Mouse (Mus musculus) forebrain, embryonic 14.5 days (tissue): ENCODE measurements around the gene Cacna1i. TPM values are rescaled to one million over a fixed set of nuclear protein-coding genes. Genes with fewer than 3 reads are reported as not detected.

ENCODE experiments used
- ATAC-seq: fragments of 200-750 bp; cut with Nextera tagmentation; 2 replicates; pipeline ENCODE4 v1.8.0; 2017; ENCODE audit warnings: mild to moderate bottlenecking, moderate library complexity
- DNase-seq: peaks from one replicate; pipeline ENCODE4 v3.0.0-alpha.2; 2015; ENCODE audit warnings: low spot score
- H3K27ac ChIP-seq: fragments of 300-500 bp; sonication (generic); 2 replicates; pipeline ENCODE4 v1.5.1; 2014; ENCODE audit warnings: low read depth, mild to moderate bottlenecking, control low read depth, low read length, moderate library complexity
- H3K27me3 ChIP-seq: fragments of 300-500 bp; sonication (generic); replicated peaks from 2 replicates; pipeline ENCODE4 v1.6.1; 2014; ENCODE audit warnings: low read length, control low read depth, mixed read lengths; ENCODE audit not compliant: control insufficient read depth, insufficient read depth
- H3K36me3 ChIP-seq: fragments of 300-500 bp; sonication (generic); 2 replicates; pipeline ENCODE4 v1.6.1; 2014; ENCODE audit warnings: low read length, control low read depth; ENCODE audit not compliant: control insufficient read depth, insufficient read depth
- H3K4me1 ChIP-seq: fragments of 300-500 bp; sonication (generic); 2 replicates; pipeline ENCODE4 v1.6.1; 2014; ENCODE audit warnings: antibody characterized with exemption, low read length, control low read depth; ENCODE audit not compliant: control insufficient read depth, insufficient read depth
- H3K4me2 ChIP-seq: fragments of 300-500 bp; sonication (generic); 2 replicates; pipeline ENCODE4 v1.6.1; 2014; ENCODE audit warnings: mild to moderate bottlenecking, control low read depth, low read length
- H3K4me3 ChIP-seq: fragments of 300-500 bp; sonication (generic); 2 replicates; pipeline ENCODE4 v1.5.1; 2014; ENCODE audit warnings: low read depth, low read length, control low read depth
- H3K9ac ChIP-seq: fragments of 300-500 bp; sonication (generic); 2 replicates; pipeline ENCODE4 v1.6.1; 2014; ENCODE audit warnings: mild to moderate bottlenecking, low read length, control low read depth, moderate library complexity
- H3K9me3 ChIP-seq: fragments of 300-500 bp; sonication (generic); replicated peaks from 2 replicates; pipeline ENCODE4 v1.6.1; 2016; ENCODE audit warnings: low read length, control low read depth, mixed read lengths; ENCODE audit not compliant: control insufficient read depth
- WGBS: fragments of 180-500 bp; shearing (Covaris S2); extraction: QIAGEN DNeasy Blood & Tissue Kit; methylation state at CpG from one replicate; pipeline ENCODE4 v1.1.7; 2014; 5-methylcytosine and 5-hydroxymethylcytosine counted together
- polyA plus RNA-seq: library from polyadenylated mRNA; unstranded; fragments of >200 nt; fragmentation: Nextera tagmentation; extraction: Ambion mirVana; gene quantifications from 2 replicates; pipeline ENCODE4 v1.2.1, GENCODE M21; 2014

Cacna1i gene
- polyA plus RNA-seq, 1 experiment from 2014 or later, result 0.46 TPM

GRCm38 (mm10) chr15:80399451-80399850, 112.4 kb downstream of the Cacna1i start:
- Histone ChIP-seq H3K27me3 (no peaks in the 10 kb centered on the region), H3K36me3 (no peaks in the 10 kb centered on the region), H3K27ac (no peak overlapping the region), H3K4me1 (peaks cover 3% of the 10 kb centered on the region; the same call in 1 of the 2 replicates), H3K9me3 (no peaks in the 10 kb centered on the region), H3K4me2 (no peak overlapping the region), H3K9ac (no peak overlapping the region), H3K4me3 (no peak overlapping the region)
- no peak for ATAC-seq
- DNase-seq, result no peak
- WGBS, result 82% methylated on average over 1 of the region's 1 CpGs

- ATAC-seq, result peak; percentile 26; the same call in 1 of the 2 replicates
- Histone ChIP-seq H3K9me3 (no peaks in the 10 kb centered on the region), H3K4me1 (peaks cover 3% of the 10 kb centered on the region; the same call in 1 of the 2 replicates), H3K27ac (0 out of 2 replicates have a peak overlapping the region, but pooled peaks have one; percentile 33), H3K36me3 (no peaks in the 10 kb centered on the region), H3K4me3 (no peak overlapping the region), H3K9ac (no peak overlapping the region), H3K4me2 (no peak overlapping the region), H3K27me3 (no peaks in the 10 kb centered on the region)
- DNase-seq, result peak; percentile 35
- 26% methylated on average over 2 of the region's 2 CpGs for WGBS
These were observed 114.4 kb downstream of the Cacna1i start for GRCm38 (mm10) chr15:80401387-80401898.

- H3K36me3 ChIP-seq, result no peaks in the 10 kb centered on the region
- H3K27me3 ChIP-seq, result no peaks in the 10 kb centered on the region
- H3K4me3 ChIP-seq, result no peak overlapping the region
- peaks cover 3% of the 10 kb centered on the region; the same call in 1 of the 2 replicates for H3K4me1 ChIP-seq
- no peak overlapping the region for H3K27ac ChIP-seq
- no peak overlapping the region for H3K4me2 ChIP-seq
- 60% methylated on average over 8 of the region's 8 CpGs for WGBS
- no peak overlapping the region for H3K9ac ChIP-seq
- H3K9me3 ChIP-seq, result no peaks in the 10 kb centered on the region
- peak; percentile 2 for DNase-seq
- ATAC-seq, result no peak
These were observed 114.9 kb downstream of the Cacna1i start for GRCm38 (mm10) chr15:80401980-80402379.

- Histone ChIP-seq H3K4me1 (no peaks in the 10 kb centered on the region), H3K27me3 (no peaks in the 10 kb centered on the region), H3K36me3 (no peaks in the 10 kb centered on the region), H3K9ac (no peak overlapping the region), H3K9me3 (no peaks in the 10 kb centered on the region), H3K4me2 (no peak overlapping the region), H3K27ac (no peak overlapping the region), H3K4me3 (no peak overlapping the region)
- 44% methylated on average over 1 of the region's 1 CpGs for WGBS
- no peak for ATAC-seq
- DNase-seq, result no peak
These were observed 120.8 kb downstream of the Cacna1i start for GRCm38 (mm10) chr15:80407873-80408272.

GRCm38 (mm10) chr15:80410661-80411060, 123.6 kb downstream of the Cacna1i start:
- DNase-seq (no peak), ATAC-seq (no peak)
- Histone ChIP-seq H3K27me3 (no peaks in the 10 kb centered on the region), H3K27ac (no peak overlapping the region), H3K4me1 (no peaks in the 10 kb centered on the region), H3K9me3 (no peaks in the 10 kb centered on the region), H3K36me3 (no peaks in the 10 kb centered on the region), H3K4me2 (no peak overlapping the region), H3K9ac (no peak overlapping the region), H3K4me3 (no peak overlapping the region)
- 80% methylated on average over 7 of the region's 7 CpGs for WGBS

- ATAC-seq (no peak), DNase-seq (no peak)
- Histone ChIP-seq H3K4me2 (no peak overlapping the region), H3K4me1 (no peaks in the 10 kb centered on the region), H3K4me3 (no peak overlapping the region), H3K9me3 (no peaks in the 10 kb centered on the region), H3K27ac (no peak overlapping the region), H3K36me3 (no peaks in the 10 kb centered on the region), H3K27me3 (no peaks in the 10 kb centered on the region), H3K9ac (no peak overlapping the region)
- WGBS, result 83% methylated on average over 4 of the region's 4 CpGs
These were observed 126.0 kb downstream of the Cacna1i start for GRCm38 (mm10) chr15:80413070-80413469.

- no peaks in the 10 kb centered on the region for H3K4me1 ChIP-seq
- no peak overlapping the region for H3K9ac ChIP-seq
- H3K27ac ChIP-seq, result no peak overlapping the region
- H3K9me3 ChIP-seq, result no peaks in the 10 kb centered on the region
- 85% methylated on average over 17 of the region's 17 CpGs for WGBS
- DNase-seq, result peak; percentile 20
- no peaks in the 10 kb centered on the region for H3K36me3 ChIP-seq
- no peak overlapping the region for H3K4me3 ChIP-seq
- H3K27me3 ChIP-seq, result no peaks in the 10 kb centered on the region
- no peak overlapping the region for H3K4me2 ChIP-seq
- ATAC-seq, result no peak
These were observed 127.1 kb downstream of the Cacna1i start for GRCm38 (mm10) chr15:80413988-80414721.

GRCm38 (mm10) chr15:80415132-80415531, 128.1 kb downstream of the Cacna1i start:
- Histone ChIP-seq H3K9ac (no peak overlapping the region), H3K4me2 (no peak overlapping the region), H3K4me1 (no peaks in the 10 kb centered on the region), H3K27ac (no peak overlapping the region), H3K36me3 (no peaks in the 10 kb centered on the region), H3K4me3 (no peak overlapping the region), H3K9me3 (no peaks in the 10 kb centered on the region), H3K27me3 (no peaks in the 10 kb centered on the region)
- DNase-seq (no peak), ATAC-seq (no peak)
- 79% methylated on average over 4 of the region's 4 CpGs for WGBS

- Histone ChIP-seq H3K4me3 (no peak overlapping the region), H3K27ac (no peak overlapping the region), H3K9ac (no peak overlapping the region), H3K4me1 (no peaks in the 10 kb centered on the region), H3K27me3 (no peaks in the 10 kb centered on the region), H3K36me3 (no peaks in the 10 kb centered on the region), H3K9me3 (no peaks in the 10 kb centered on the region), H3K4me2 (no peak overlapping the region)
- no peak for DNase-seq
- 79% methylated on average over 7 of the region's 9 CpGs for WGBS
- ATAC-seq, result no peak
These were observed 130.0 kb downstream of the Cacna1i start for GRCm38 (mm10) chr15:80417066-80417465.
